Mouse (Mus musculus): ENCODE measurements around the gene Snrpe. TPM values are rescaled to one million over a fixed set of nuclear protein-coding genes. Genes with fewer than 3 reads are reported as not detected.

Gene Snrpe
- polyA plus RNA-seq (2012; rRNA removed): 54.1 and 59.6 TPM in 2 replicates

DNA sequence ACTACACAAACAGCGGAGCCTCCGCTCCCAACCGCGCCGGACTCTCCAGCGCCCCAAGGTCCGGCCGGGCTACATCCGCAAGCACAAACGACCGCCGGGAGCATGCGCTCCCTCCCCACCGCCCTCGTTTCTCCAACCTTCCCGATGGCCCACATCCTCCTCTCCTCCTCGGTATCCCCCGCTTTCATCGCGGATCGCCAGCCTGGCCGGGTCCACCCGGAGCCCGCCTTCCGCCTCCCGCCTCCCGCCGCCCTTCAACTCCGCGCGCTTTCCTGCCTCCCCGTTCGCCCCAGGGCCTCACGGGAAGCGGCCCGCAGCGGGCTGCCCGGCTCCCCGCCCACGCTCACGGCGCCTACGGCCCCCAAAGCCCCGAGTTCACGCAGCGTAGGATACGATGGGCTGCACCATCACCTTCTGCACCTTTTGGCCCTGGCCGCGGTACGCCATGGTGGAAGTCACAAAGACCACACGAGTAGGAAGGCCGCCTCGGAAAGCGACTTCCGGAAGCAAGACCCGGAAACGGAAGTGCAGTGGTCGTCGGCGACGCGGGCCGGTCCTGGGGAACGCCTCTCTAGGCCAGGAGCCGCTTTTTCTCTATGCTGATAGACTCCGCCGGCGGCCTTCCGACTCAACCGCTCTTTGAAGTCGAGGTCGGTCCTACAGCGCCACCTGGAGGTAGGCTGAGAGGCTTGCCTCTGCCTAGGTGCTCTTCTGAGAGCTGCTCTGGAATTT lies at the start of gene Snrpe:
Snrpe (minus strand) TSS at position 521 of the 732 bp plus-strand sequence.
- peak; percentile 94 for DNase-seq (ENCODE audit: low read depth, low spot score)
- WGBS: under 1% methylated on average over 72 of the region's 73 CpGs

- no peak for DNase-seq (ENCODE audit: low read depth, low spot score)
- 68% methylated on average over 3 of the region's 3 CpGs for WGBS
Measured at GRCm38 (mm10) chr1:133658878-133659277, 48.8 kb upstream of the Snrpe start.

DNA sequence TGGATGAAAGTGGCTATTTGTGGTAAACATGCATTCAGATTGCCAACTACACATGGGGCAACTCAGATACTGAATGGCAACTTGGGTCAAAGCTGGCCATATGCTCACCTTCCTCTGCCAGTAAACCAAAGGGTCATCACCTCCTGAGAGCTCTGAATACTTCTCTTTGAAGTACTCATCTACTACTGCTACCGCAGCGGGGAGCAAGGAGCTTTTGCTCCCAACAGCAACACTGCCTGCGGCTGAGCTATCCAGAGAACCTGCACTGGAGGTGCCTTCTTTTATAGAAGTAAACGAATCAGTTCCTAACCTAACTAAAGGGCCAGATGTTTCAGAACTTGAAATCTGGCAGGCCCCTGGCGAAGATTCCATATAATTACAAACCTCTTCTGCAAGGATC lies 46.7 kb upstream of the Snrpe start:
- WGBS: 60% methylated on average over 5 of the region's 5 CpGs
- DNase-seq (ENCODE audit: low read depth, low spot score): no peak

GRCm38 (mm10) chr1:133653033-133653432 lies 42.9 kb upstream of the Snrpe start:
- DNase-seq (ENCODE audit: low read depth, low spot score): no peak
- 93% methylated on average over 1 of the region's 1 CpGs for WGBS

- DNase-seq (ENCODE audit: low read depth, low spot score): no peak
- WGBS: 78% methylated on average over 7 of the region's 7 CpGs
Measured at GRCm38 (mm10) chr1:133650288-133651055, 40.4 kb upstream of the Snrpe start.

- WGBS: 77% methylated on average over 5 of the region's 5 CpGs
- DNase-seq (ENCODE audit: low read depth, low spot score): no peak
Measured at GRCm38 (mm10) chr1:133645652-133646051, 35.6 kb upstream of the Snrpe start.

GRCm38 (mm10) chr1:133641163-133641562 lies 31.1 kb upstream of the Snrpe start:
- DNase-seq (ENCODE audit: low read depth, low spot score): no peak
- 88% methylated on average over 2 of the region's 2 CpGs for WGBS

DNA sequence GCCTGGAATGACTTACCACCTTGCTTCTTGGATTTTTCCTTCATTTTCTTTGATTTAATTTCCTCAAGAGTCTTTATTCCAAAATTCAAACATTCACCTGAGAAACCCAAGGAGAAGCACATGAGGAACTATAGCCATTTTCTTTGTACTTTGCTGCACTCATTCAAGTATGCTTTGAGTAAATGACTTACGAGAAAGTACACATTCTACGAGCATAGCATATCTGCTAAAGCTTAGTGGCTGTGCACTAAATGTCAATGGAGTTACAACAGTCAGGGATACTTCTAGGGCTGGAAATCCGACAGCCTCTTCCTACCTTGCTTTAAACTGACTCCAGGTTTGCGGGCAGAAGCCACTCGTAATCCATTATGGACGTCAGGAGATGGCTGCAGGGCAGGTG lies 28.4 kb upstream of the Snrpe start:
- no peak for DNase-seq (ENCODE audit: low read depth, low spot score)
- WGBS: 88% methylated on average over 6 of the region's 6 CpGs

DNA sequence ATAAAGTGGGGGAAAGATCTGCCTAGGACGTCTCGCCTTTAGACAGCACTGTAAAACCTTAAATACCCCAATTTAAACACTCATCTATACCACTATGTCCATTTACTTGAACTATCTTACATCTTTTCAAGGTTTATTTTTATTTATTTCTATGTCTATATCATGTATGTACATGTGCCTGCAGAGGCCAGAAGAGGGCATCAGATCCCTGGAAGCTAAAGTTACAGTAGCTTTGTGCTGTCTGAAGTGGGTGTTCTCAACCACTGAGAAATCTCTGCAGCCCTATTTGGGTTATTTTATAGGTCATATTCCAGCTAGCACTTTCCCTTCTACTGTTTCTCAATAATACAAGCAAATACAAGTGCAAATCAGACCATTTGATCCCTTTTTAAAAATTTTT lies 22.1 kb upstream of the Snrpe start:
- no peak for DNase-seq (ENCODE audit: low read depth, low spot score)
- WGBS: 78% methylated on average over 2 of the region's 2 CpGs

DNA sequence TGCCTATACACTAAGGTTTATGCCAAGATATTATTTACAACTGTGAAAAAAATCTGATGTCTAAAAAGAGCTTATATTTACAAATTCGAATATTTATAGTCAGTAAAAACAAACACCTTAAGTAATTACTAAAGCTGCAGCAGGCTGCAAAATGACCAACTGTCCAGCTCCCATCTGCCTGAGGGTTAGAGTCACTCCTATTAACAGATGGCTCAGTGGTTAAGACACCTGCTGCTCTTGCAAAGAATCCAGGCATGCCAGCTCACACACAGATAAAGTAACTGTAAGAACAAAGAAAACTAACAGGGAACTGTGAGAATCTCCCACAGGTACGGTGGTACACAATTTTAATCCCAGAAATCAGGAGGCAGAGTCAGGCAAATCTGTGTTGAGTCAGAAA lies 15.0 kb upstream of the Snrpe start:
- no peak for DNase-seq (ENCODE audit: low read depth, low spot score)
- 75% methylated on average over 2 of the region's 2 CpGs for WGBS

- 22% methylated on average over 8 of the region's 8 CpGs for WGBS
- DNase-seq (ENCODE audit: low read depth, low spot score): peak; percentile 50
Measured at GRCm38 (mm10) chr1:133618311-133618710, 8.2 kb upstream of the Snrpe start.

DNA sequence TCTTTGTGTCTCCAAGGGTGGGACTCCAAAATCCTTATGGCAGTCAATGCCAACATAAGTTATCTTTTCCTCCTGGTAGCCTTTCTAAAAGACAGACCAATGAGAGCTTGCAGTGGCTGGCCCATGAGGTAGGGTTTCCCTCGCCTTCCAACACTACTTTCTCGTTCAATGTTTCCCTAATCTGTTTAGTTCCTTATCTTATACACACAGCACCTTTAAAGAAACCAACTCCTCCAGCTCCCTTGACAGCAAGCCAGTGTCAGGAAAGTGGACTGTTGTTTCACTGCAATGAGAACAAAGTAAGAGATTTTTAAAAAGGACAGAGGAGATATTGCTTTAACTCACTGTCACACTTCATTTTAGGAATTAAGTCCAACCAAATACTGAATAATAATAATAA lies 7.8 kb upstream of the Snrpe start:
- DNase-seq (ENCODE audit: low read depth, low spot score): no peak
- 31% methylated on average over 2 of the region's 2 CpGs for WGBS

- DNase-seq (ENCODE audit: low read depth, low spot score): no peak
- WGBS: 77% methylated on average over 3 of the region's 3 CpGs
Measured at GRCm38 (mm10) chr1:133613817-133614216, 3.7 kb upstream of the Snrpe start.

- DNase-seq (ENCODE audit: low read depth, low spot score): no peak
- 67% methylated on average over 1 of the region's 1 CpGs for WGBS
Measured at GRCm38 (mm10) chr1:133611436-133611835, 1.3 kb upstream of the Snrpe start.

- WGBS: 39% methylated on average over 6 of the region's 6 CpGs
- DNase-seq (ENCODE audit: low read depth, low spot score): no peak
Measured at GRCm38 (mm10) chr1:133610601-133611000, 510 bp upstream of the Snrpe start.

- no peak for DNase-seq (ENCODE audit: low read depth, low spot score)
- WGBS: 96% methylated on average over 4 of the region's 4 CpGs
Measured at GRCm38 (mm10) chr1:133603174-133603573, 6.9 kb downstream of the Snrpe start.

- 18% methylated on average over 4 of the region's 4 CpGs for WGBS
- no peak for DNase-seq (ENCODE audit: low read depth, low spot score)
Measured at GRCm38 (mm10) chr1:133596298-133597007, 13.6 kb downstream of the Snrpe start.

DNA sequence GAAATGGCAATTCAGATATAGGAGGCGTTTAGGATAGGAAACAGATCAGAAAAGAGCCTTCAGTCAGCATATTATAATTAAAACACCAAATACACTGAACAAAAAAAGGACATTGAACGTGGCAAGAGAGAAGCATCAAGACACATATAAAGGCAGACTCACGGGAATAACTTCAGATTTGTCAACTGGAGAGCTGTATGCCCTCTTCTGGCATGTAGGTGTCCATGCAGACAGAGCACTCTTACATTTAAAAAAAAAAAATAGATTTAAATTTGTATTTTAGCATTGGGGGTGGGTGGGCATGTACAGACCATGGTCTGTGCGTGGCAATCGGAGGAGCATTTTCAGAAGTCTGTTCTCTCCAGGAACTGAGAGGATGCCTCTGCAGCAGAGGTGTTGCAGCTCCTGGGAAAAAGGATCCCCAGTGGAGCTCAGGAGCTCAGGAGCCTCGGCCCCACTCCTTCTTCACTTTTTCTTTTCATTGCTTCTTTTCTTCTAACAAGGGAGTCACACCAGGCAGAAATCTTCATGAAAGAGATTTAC lies 24.0 kb downstream of the Snrpe start:
- WGBS: 68% methylated on average over 6 of the region's 6 CpGs
- DNase-seq (ENCODE audit: low read depth, low spot score): no peak

DNA sequence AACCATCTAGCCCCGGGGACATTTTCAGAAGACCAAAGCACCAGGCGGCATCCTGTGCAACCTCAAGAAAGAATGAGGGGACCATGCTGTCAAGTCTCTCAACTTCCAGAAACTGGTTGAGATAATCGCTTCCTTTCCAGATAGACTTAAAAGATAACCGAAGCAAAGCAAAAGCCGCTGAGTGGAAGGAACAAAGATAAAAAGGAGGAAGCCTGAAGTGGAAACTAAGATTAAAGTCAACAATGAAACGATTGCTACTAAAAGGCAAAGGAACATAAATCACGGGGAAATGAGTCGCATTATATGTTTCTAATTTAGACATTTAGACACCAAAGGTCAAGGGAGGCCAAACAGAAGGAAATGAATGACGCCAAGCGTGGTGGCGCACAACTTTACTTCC lies 38.8 kb downstream of the Snrpe start:
- DNase-seq (ENCODE audit: low read depth, low spot score): no peak
- WGBS: 59% methylated on average over 11 of the region's 11 CpGs

Data from large intestine, adult 2 months (tissue).